Mouse (Mus musculus) thymus, postnatal 14 days (tissue): ENCODE measurements around the gene Gm10447.

Source experiments
- DNase-seq: peaks from one replicate; pipeline ENCODE4 v3.0.0; 2021

Gm10447 gene

GRCm38 (mm10) chr11:53478383-53479170, 21.7 kb upstream of the Gm10447 start:
- DNase-seq = no peak

DNA sequence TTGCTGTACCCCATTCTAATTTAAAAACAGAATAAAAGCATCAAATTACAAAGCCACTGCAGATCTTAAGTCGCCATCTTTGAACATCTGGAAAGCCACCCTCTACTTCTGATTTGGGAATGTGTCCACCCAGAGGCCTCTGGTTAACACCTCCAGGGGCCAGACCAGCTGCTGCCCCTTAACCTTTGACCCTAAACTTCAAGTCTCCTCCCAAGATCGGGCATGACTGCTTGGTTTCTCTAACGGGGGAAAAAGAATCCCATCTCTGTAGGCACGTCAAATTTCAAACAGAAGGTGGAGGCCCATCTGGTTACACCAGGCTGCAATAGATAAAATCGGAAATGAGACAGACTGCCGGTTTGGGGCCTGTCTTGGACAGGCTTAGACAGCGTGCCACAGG, 20.9 kb upstream of the Gm10447 start:
- DNase-seq = no peak

GRCm38 (mm10) chr11:53475620-53476019, 18.7 kb upstream of the Gm10447 start:
- DNase-seq = no peak

DNA sequence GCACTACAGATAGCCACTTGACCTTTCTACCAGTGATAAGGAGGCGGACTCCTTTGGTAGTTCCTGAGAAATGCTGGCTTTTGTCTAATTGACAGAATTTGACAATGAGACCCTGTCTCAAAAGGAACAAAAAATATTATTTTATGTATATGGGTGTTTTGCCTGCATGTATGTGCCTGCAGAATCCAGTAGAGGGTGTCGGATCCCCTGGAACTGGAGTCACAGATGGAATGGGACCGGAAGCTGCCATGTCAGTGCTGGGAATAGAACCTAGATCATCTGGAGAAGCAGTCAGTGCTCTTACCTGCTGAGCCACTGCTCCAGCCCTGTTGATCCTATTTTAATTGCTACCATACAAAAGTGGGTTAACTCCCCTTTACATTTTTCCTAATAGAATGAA, 15.8 kb upstream of the Gm10447 start:
- DNase-seq = no peak

GRCm38 (mm10) chr11:53469968-53470695, 13.2 kb upstream of the Gm10447 start, which contains the start of gene Gm9837:
TSS of gene Gm9837 (minus strand) at chr11:53470479.
- peak; percentile 87 for DNase-seq

- DNase-seq = no peak
Measured at GRCm38 (mm10) chr11:53469294-53469967, 12.5 kb upstream of the Gm10447 start.

- DNase-seq = peak; percentile 68
Measured at GRCm38 (mm10) chr11:53466231-53466971, 9.5 kb upstream of the Gm10447 start.

DNA sequence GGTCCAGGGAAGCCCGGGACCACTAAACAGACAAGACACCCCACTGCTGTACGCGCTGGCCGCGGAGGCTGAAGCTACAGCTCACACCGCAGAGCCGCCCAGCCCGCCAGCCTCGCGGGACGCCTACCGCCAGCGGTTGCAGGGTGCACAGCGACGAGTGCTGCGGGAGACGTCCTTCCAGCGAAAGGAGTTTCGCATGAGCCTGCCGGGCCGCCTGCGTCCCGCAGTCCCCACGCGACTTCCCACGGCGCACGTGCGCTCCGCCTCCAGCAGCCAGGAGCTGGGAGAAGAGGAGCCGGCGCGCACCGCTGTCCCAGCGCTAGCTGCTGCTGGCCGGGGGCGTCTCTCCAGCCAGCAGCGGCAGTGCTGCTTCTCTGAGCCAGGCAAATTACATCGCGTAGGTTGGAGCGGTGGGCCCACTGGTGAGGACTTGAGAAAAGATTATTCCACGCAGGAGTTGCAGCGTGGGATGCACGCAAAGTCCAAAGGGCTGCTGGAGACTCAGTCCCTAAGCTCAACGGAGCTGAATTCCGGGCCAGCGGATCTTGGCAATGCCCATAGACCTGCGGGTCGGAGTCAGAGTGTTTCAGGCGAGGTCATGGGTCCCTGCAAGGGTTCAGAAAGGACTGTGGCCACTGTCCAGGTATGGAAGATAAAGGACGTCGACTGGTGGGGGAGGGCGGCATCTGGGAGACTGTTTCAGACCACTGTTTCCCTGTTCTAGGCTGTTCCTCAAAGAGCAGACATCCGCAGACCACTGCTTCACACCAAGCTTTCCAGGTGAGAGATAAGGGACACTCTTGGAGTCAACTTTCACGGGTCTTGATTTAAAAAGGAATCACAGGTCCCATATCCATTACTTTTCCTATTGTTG, 6.9 kb upstream of the Gm10447 start:
- no peak for DNase-seq

GRCm38 (mm10) chr11:53461727-53462126, 4.8 kb upstream of the Gm10447 start:
- no peak for DNase-seq

- DNase-seq = no peak
Measured at GRCm38 (mm10) chr11:53460192-53460591, 3.3 kb upstream of the Gm10447 start.

GRCm38 (mm10) chr11:53458996-53459395, 2.1 kb upstream of the Gm10447 start:
- DNase-seq = no peak

DNA sequence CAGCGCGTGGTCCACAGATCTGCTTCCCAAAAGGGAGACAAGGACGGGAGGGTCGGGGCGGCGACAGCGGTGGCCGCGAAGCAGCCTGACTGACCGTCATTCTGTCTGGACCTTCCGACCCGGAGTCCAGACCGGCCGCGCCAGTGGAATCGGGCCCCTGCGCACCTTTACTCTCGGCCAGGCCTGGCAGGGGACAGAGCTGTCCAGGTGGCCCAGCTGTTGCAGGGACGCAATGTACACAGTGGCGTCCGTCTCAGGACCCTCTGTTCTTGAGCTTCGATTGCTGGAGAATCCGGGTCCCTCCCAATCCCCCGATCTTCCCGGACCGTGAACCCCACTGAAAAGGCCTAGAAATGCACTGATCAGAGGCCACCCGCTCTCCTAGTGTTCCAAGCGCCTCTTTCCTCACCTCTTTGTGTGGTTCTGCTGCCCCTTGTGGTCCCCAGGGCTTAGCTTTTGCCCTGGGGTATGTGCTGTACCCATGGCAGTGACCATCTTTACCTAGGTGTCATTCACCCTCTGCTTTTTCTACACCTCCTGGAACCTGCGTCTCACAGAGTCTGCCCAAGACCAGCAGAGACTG, 553 bp upstream of the Gm10447 start:
- no peak for DNase-seq

DNA sequence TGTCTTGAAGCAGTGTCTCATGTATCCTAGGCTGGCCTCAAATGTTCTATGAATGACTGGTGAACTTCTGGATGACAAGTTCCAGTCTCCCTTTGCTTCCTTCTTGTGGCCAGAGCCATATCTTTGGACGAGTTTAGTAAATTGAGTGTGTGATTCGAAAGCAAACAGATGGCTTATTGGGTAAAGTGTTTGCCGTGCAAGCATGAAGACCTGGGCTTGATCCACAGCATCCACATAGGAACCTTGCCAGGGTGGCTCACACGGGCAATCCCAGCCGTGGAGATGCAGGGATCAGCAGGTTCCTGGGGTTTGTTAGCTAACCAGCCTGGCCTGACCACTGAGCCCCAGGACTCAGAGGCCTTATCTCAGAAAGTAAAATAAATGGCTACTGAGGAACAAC, 3.9 kb downstream of the Gm10447 start:
- DNase-seq = no peak

DNA sequence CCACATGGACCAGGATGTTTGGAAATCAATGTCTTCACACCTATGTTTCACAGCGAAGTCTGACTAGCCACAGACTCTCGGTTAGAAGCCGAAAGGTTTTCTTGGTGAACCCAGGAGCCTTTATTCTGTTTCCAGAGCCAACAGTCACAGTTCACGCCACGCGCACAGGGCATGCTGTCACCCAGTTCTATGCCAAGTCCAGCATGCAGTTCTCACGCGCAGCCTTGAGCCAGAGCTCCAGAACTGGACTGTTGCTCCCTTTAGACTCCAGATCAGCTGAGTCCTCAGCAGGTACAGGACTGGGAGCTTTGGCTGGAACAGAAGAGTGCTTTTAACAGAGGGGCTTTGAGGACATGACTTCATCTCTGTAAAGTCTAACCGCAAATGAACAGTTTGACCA, 4.5 kb downstream of the Gm10447 start:
- DNase-seq = no peak

DNA sequence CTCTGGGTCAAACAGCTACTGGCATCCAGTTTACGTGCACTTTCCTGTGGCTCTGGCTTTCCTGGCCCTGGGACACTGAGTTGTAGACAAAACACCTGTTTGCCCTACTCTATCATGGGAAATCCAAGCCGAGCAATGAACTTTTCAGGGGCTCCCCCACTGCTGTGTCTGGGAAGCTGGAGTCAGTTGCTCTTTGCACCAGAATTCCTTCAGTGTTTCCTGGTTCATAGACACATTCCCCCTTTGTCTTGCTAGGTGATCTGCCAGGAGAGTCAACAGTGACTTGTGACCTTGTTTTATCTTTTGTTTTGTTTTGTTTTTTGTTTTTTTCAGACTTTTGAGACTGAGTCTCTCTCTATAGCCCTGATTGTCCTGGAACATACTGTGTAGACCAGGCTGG, 5.5 kb downstream of the Gm10447 start:
- DNase-seq = no peak

DNA sequence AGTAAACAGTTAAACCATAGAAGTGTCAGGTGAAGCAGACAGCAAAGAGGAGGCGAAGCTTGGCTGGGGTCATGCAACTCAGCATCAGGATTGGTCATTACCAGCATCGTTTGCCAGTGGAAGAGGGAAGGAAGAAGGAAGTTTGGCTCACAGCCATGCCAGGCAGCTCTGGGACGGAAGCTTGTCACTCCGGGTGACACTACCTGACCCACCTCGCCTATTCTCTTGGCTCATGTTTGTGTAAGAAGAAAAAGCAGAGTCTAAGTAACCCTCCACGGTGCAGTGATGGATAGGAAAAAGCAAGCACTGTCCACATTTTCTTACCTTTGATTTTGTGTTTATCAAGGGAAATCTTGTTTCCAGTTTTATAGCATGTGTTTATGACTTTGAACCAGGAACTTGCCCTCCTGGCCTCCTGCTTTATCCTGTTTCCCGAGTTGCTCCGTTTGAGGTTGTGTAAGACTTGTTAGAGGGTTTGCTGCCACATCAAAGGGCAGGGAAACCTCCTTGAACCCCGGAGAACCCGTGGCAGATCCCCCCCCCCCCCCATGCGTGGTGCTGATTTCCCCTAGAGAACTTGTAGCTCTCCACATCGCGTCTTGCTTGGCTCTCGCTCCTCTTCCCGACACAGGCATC, 6.7 kb downstream of the Gm10447 start:
- peak; percentile 48 for DNase-seq

GRCm38 (mm10) chr11:53448529-53448928, 8.4 kb downstream of the Gm10447 start:
- DNase-seq = no peak

DNA sequence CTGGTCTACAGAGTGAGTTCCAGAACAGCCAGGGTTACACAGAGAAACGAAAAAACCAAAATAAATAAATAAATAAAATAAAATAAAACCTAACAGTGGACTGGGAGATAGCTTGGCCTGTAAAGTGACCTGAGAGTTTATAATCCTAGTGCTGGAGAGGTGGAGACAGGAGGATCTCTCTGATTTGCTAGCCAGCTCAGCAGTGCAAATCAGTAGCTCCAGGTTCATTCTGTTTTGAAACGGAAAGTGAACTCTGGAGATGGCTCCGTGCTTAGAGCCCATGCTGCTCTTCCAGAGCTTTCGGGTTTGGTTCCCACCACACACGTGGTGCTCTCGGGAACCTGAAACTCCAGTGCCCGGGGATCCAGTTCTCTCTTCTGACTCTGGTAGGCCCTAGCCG, 8.9 kb downstream of the Gm10447 start:
- DNase-seq = no peak

- DNase-seq = no peak
Measured at GRCm38 (mm10) chr11:53446183-53446582, 10.7 kb downstream of the Gm10447 start.

DNA sequence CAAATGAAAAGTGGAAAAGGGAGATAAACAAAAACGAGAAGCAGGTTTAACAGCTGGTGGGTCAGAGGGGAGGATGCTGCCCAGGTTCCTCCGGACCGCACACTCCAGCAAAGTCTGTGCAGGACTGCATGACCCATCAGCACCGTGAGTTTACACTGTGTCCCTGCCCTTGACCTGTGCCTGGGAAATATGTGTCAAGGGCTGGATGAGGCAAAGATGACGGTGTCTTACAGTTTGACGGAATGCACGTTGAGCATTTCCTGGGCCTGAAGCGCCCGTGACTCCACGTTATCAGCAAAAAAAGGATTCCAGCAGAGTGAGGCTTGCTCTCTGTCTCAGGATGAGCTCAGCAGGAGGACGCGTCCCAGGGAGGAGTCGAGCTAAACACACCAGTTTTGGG, 11.3 kb downstream of the Gm10447 start:
- DNase-seq = no peak

GRCm38 (mm10) chr11:53443861-53444260, 13.0 kb downstream of the Gm10447 start:
- peak; percentile 63 for DNase-seq
